In the genomic region with DNA sequence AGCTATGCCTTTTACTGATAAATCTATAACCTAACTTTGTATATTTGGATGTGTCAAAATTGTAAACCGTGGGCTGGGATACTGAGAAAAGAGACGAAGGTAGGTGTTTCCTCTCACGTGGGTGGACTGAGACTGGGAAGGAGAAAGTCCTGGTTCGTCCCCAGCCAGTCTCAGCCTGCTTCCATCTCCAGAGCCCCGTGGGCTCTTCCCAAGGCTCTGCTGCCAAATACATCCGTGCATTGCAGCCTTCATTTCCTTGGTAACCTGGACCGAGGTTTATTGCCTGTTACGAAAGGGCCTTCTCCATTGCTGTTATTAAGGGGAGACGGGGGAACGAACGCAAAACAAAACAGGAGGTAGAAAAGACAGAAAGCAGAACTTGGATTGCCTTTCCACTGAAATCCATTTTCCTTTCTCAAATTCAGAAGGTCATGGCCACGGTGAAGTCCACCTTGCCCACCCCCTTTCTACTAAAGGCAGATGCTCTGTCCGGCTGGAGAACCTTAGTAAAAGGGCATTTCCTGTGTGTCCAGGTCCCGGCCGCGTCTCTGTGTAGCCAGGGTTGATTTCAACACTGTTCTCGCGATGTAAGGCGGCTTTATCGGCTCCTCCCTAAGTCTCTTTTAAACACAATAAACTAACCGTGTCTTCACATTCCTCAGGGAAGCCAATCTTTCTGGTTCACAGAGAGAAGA, we compare ENCODE assay signal across 7 mouse cellular contexts.
DNase-seq lines count a peak whose midpoint lies in the region; ATAC-seq lines count a peak whose summit lies in the region.

No protein-coding gene starts in this region.

- WGBS in midbrain, embryonic 10.5 days = 68% methylated on average over 21 of the region's 21 CpGs
- 65% methylated on average over 21 of the region's 21 CpGs for WGBS in midbrain, embryonic 11.5 days
- 71% methylated on average over 21 of the region's 21 CpGs for WGBS in forebrain, embryonic 14.5 days

- H3K27ac ChIP-seq in midbrain, embryonic 10.5 days (replicated peaks) = no peak overlapping the region
- no peak overlapping the region for H3K27ac ChIP-seq in midbrain, embryonic 11.5 days (ENCODE audit: low read depth, low read length)
- H3K27ac ChIP-seq in forebrain, embryonic 14.5 days (ENCODE audit: low read depth, low read length) = no peak overlapping the region

- H3K4me3 ChIP-seq in midbrain, embryonic 10.5 days = 0 out of 2 replicates have a peak overlapping the region, but pooled peaks have one; percentile 14
- H3K4me3 ChIP-seq in midbrain, embryonic 11.5 days (ENCODE audit: low read depth, low read length) = no peak overlapping the region
- no peak overlapping the region for H3K4me3 ChIP-seq in forebrain, embryonic 14.5 days (ENCODE audit: low read depth, low read length)

- no peaks in the 10 kb centered on the region for H3K36me3 ChIP-seq in midbrain, embryonic 10.5 days
- H3K36me3 ChIP-seq in midbrain, embryonic 11.5 days (ENCODE audit: control insufficient read depth, insufficient read depth, low read length) = no peaks in the 10 kb centered on the region
- no peaks in the 10 kb centered on the region for H3K36me3 ChIP-seq in forebrain, embryonic 14.5 days (ENCODE audit: control insufficient read depth, insufficient read depth, low read length)

- no peak overlapping the region for H3K9ac ChIP-seq in midbrain, embryonic 11.5 days (ENCODE audit: low read length)
- no peak overlapping the region for H3K9ac ChIP-seq in forebrain, embryonic 14.5 days (ENCODE audit: low read length)

- H3K4me2 ChIP-seq in midbrain, embryonic 11.5 days = no peak overlapping the region
- H3K4me2 ChIP-seq in forebrain, embryonic 14.5 days (ENCODE audit: low read length) = peak overlapping the region; percentile 31

- no peaks in the 10 kb centered on the region for H3K27me3 ChIP-seq in midbrain, embryonic 10.5 days (ENCODE audit: low read depth, poor library complexity, severe bottlenecking)
- H3K27me3 ChIP-seq in midbrain, embryonic 11.5 days (ENCODE audit: control insufficient read depth, insufficient read depth, low read length) = no peaks in the 10 kb centered on the region
- H3K27me3 ChIP-seq in forebrain, embryonic 14.5 days (replicated peaks; ENCODE audit: control insufficient read depth, insufficient read depth, low read length) = no peaks in the 10 kb centered on the region

- no peak for DNase-seq in midbrain, embryonic 10.5 days (ENCODE audit: low spot score)
- no peak for DNase-seq in midbrain, embryonic 11.5 days (ENCODE audit: low spot score, missing footprints)
- DNase-seq in forebrain, embryonic 14.5 days (ENCODE audit: low spot score) = no peak
- DNase-seq in kidney, adult 9 months = peak; percentile 30
- DNase-seq in lung, postnatal 25 days (ENCODE audit: low spot score) = peak; percentile 23
- DNase-seq in urinary bladder, postnatal 4 days (ENCODE audit: low spot score in 2 of 2) = peak; percentile 36 to 64
- DNase-seq in cerebellum, postnatal 36 days = no peak

- no peak for ATAC-seq in midbrain, embryonic 11.5 days (ENCODE audit: low FRiP score)
- no peak for ATAC-seq in forebrain, embryonic 14.5 days

- no peaks in the 10 kb centered on the region for H3K4me1 ChIP-seq in midbrain, embryonic 10.5 days
- H3K4me1 ChIP-seq in midbrain, embryonic 11.5 days (ENCODE audit: control insufficient read depth, insufficient read depth, low read length) = no peaks in the 10 kb centered on the region
- H3K4me1 ChIP-seq in forebrain, embryonic 14.5 days (ENCODE audit: control insufficient read depth, insufficient read depth, low read length) = no peaks in the 10 kb centered on the region

- H3K9me3 ChIP-seq in midbrain, embryonic 10.5 days (replicated peaks) = no peaks in the 10 kb centered on the region
- H3K9me3 ChIP-seq in midbrain, embryonic 11.5 days (ENCODE audit: control insufficient read depth, low read length) = no peaks in the 10 kb centered on the region
- no peaks in the 10 kb centered on the region for H3K9me3 ChIP-seq in forebrain, embryonic 14.5 days (replicated peaks; ENCODE audit: control insufficient read depth, low read length)

Comparison
In these comparisons a context has a peak if more than half of its experiments do, and no peak if none do; other contexts are left out.
1. DNase-seq: peak in kidney, adult 9 months (single experiment), lung, postnatal 25 days (single experiment) and urinary bladder, postnatal 4 days (2 of 2); none in midbrain, embryonic 10.5 days (single experiment), midbrain, embryonic 11.5 days (single experiment), forebrain, embryonic 14.5 days (single experiment) and cerebellum, postnatal 36 days (0 of 2).